Mouse (Mus musculus) liver, postnatal 0 days (tissue): Measurements from ENCODE around the gene Duox1. TPM values are rescaled to one million over a fixed set of nuclear protein-coding genes. Genes with fewer than 3 reads are reported as not detected.
A peak's percentile ranks its signal among the peaks of the same experiment; 100 is the strongest.
"Not testable (repeated sequence)": the region's sequence is repeated elsewhere in the genome, so short reads cannot be mapped to it uniquely, and the experiment has no call there.

Experiments used
- ATAC-seq: fragments of 200-750 bp; cut with Nextera tagmentation; 2 replicates; pipeline ENCODE4 v1.8.0; 2017; ENCODE audit warnings: mild to moderate bottlenecking, moderate library complexity
- DNase-seq: peaks from one replicate; pipeline ENCODE4 v3.0.0-alpha.2; 2016
- H3K27ac ChIP-seq: fragments of 300-500 bp; sonication (generic); 2 replicates; pipeline ENCODE4 v1.5.1; 2014; ENCODE audit warnings: antibody characterized with exemption, moderate library complexity, mild to moderate bottlenecking, low read depth
- H3K27me3 ChIP-seq: fragments of 300-500 bp; sonication (generic); 2 replicates; pipeline ENCODE4 v1.6.1; 2014; ENCODE audit warnings: low read length, control low read depth, mixed read lengths; ENCODE audit not compliant: insufficient read depth
- H3K36me3 ChIP-seq: fragments of 300-500 bp; sonication (generic); replicated peaks from 2 replicates; pipeline ENCODE4 v1.6.1; 2014; ENCODE audit warnings: mild to moderate bottlenecking, control low read depth, low read length, moderate library complexity, mixed read lengths; ENCODE audit not compliant: insufficient read depth
- H3K4me1 ChIP-seq: fragments of 300-500 bp; sonication (generic); 2 replicates; pipeline ENCODE4 v1.6.1; 2014; ENCODE audit warnings: antibody characterized with exemption, mild to moderate bottlenecking, control low read depth; ENCODE audit not compliant: insufficient read depth
- H3K4me2 ChIP-seq: fragments of 300-500 bp; sonication (generic); 2 replicates; pipeline ENCODE4 v1.6.1; 2014; ENCODE audit warnings: low read depth, mild to moderate bottlenecking, low read length, moderate library complexity, mixed read lengths
- H3K4me3 ChIP-seq: fragments of 300-500 bp; sonication (generic); 2 replicates; pipeline ENCODE4 v1.5.1; 2014; ENCODE audit warnings: low read depth, low read length
- H3K9ac ChIP-seq: fragments of 300-500 bp; sonication (generic); replicated peaks from 2 replicates; pipeline ENCODE4 v1.6.1; 2014; ENCODE audit warnings: mild to moderate bottlenecking, moderate library complexity
- H3K9me3 ChIP-seq: fragments of 300-500 bp; sonication (generic); 2 replicates; pipeline ENCODE4 v1.6.1; 2016; ENCODE audit warnings: mild to moderate bottlenecking, control low read depth, low read length, mixed read lengths
- CTCF ChIP-seq: sonication (generic); IDR thresholded peaks from 2 replicates; pipeline ENCODE4 v1.5.1; 2016; ENCODE audit warnings: antibody characterized with exemption, low read depth
- EP300 ChIP-seq: IDR thresholded peaks from 2 replicates; pipeline ENCODE4 v1.6.1; 2016; ENCODE audit warnings: antibody characterized with exemption, low read depth, mild to moderate bottlenecking
- WGBS: fragments of 180-500 bp; shearing (Covaris S2); extraction: QIAGEN DNeasy Blood & Tissue Kit; methylation state at CpG from one replicate; pipeline ENCODE4 v1.1.7; 2014; ENCODE audit not compliant: insufficient replicate concordance; 5-methylcytosine and 5-hydroxymethylcytosine counted together
- polyA plus RNA-seq: library from polyadenylated mRNA; unstranded; fragments of >200 nt; fragmentation: Nextera tagmentation; extraction: Ambion mirVana; gene quantifications from 2 replicates; pipeline ENCODE4 v1.2.1, GENCODE M21; 2015

Duox1 gene
- polyA plus RNA-seq, 1 experiment from 2014 or later, result not detected

DNA sequence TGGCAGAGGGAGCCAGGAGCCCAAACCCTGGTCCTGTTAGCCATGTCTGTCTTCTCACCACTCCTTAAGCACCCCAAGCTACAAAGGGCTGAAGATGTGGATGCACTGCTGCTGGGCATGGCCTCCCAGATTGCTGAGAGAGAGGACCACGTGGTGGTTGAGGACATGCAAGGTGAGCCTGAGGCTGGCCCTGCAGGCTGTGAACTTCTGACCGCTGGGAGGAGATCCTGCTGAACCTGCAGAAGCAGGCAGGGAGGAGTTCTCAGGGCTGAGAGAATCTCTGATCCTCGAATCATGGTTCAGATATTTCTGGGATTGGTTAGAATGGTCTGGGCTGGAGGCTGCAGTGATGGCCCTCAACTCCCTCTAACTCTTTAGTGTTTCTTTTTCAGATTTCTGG, 8.5 kb downstream of the Duox1 start:
- DNase-seq, result no peak
- Histone ChIP-seq H3K9ac (no peak overlapping the region), H3K4me3 (no peak overlapping the region), H3K4me1 (peaks cover 7% of the 10 kb centered on the region; the same call in 1 of the 2 replicates), H3K36me3 (no peaks in the 10 kb centered on the region), H3K27ac (no peak overlapping the region), H3K27me3 (no peaks in the 10 kb centered on the region), H3K4me2 (no peak overlapping the region), H3K9me3 (no peaks in the 10 kb centered on the region)
- no peak for ATAC-seq
- 50% methylated on average over 3 of the region's 3 CpGs for WGBS
- no peak for TF ChIP-seq EP300
- no peak for TF ChIP-seq CTCF

DNA sequence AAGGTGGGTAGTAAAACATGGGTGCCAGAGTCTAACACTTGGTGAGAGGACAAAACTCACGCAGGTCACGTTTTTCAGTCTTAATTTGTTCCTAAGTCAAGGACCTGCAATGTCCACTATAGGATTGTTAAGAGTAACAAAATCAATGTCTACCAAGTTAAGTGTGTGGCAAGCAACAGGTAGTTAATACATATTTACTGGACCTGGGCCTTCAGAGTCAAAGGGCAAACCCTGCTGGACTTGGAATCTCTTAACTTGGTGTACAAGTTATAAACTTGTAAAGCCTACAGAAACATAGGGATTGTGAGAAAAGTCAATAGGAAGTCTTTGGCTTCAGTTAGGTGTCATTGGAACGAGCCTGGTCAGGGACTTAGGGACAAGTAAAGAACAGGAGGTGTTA, 9.1 kb downstream of the Duox1 start:
- H3K27me3 ChIP-seq, result no peaks in the 10 kb centered on the region
- no peak for DNase-seq
- ATAC-seq, result no peak
- no peaks in the 10 kb centered on the region for H3K9me3 ChIP-seq
- TF ChIP-seq EP300, result no peak
- TF ChIP-seq CTCF, result no peak
- no peak overlapping the region for H3K4me2 ChIP-seq
- H3K4me1 ChIP-seq, result peaks cover 7% of the 10 kb centered on the region; the same call in 1 of the 2 replicates
- no peaks in the 10 kb centered on the region for H3K36me3 ChIP-seq
- no peak overlapping the region for H3K27ac ChIP-seq
- no peak overlapping the region for H3K4me3 ChIP-seq
- WGBS, result 68% methylated on average over 3 of the region's 3 CpGs
- no peak overlapping the region for H3K9ac ChIP-seq

DNA sequence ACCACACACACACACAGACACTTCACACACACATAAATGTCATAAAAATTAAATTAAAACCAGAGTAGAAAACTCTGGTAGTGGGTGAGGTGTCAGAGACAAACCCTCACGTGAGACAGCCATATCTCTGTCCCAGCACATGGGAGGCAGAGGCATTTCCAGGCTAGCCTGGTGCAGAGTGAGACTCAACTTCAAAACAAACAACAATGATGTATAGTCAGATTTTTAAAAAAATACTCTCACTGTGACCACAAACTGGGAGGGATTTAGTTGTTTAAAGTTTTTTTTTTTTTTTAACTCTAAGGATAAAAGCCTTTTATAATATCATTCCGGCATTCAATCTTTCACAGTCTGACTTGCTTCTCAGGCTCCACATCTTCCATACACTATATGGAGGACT, 9.9 kb downstream of the Duox1 start:
- WGBS, result 61% methylated on average over 2 of the region's 2 CpGs
- H3K27ac ChIP-seq, result no peak overlapping the region
- no peak overlapping the region for H3K4me3 ChIP-seq
- H3K4me1 ChIP-seq, result peaks cover 7% of the 10 kb centered on the region; the same call in 1 of the 2 replicates
- no peak for DNase-seq
- no peak overlapping the region for H3K4me2 ChIP-seq
- no peaks in the 10 kb centered on the region for H3K36me3 ChIP-seq
- H3K9me3 ChIP-seq, result no peaks in the 10 kb centered on the region
- no peaks in the 10 kb centered on the region for H3K27me3 ChIP-seq
- H3K9ac ChIP-seq, result no peak overlapping the region
- no peak for TF ChIP-seq CTCF
- TF ChIP-seq EP300, result no peak
- ATAC-seq, result no peak

DNA sequence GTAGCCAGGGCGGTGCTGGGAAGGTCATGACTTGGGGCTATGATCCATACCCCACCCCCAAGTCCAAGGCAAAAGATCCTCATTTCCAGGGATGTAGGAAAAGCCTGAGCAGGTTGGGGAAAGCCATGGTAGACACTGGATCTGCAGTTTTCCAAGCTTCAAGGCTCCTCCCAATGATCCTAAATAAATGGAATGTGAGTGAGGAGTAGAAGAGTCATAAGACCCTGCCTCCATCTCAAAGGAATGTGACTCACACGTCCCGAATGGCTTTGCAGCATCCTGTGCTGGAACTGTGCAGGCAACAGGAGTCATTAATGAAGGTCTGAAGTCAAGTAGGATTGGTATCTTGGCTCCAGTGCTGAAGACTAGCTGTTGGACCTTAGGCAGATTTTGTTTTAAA, 12.5 kb downstream of the Duox1 start:
- Histone ChIP-seq H3K4me2 (no peak overlapping the region), H3K36me3 (no peaks in the 10 kb centered on the region), H3K9ac (no peak overlapping the region), H3K4me1 (peaks cover 7% of the 10 kb centered on the region; the same call in 1 of the 2 replicates), H3K27me3 (no peaks in the 10 kb centered on the region), H3K9me3 (no peaks in the 10 kb centered on the region), H3K4me3 (no peak overlapping the region), H3K27ac (no peak overlapping the region)
- no peak for DNase-seq
- ATAC-seq, result no peak
- no peak for TF ChIP-seq CTCF
- TF ChIP-seq EP300, result no peak
- 56% methylated on average over 3 of the region's 3 CpGs for WGBS

DNA sequence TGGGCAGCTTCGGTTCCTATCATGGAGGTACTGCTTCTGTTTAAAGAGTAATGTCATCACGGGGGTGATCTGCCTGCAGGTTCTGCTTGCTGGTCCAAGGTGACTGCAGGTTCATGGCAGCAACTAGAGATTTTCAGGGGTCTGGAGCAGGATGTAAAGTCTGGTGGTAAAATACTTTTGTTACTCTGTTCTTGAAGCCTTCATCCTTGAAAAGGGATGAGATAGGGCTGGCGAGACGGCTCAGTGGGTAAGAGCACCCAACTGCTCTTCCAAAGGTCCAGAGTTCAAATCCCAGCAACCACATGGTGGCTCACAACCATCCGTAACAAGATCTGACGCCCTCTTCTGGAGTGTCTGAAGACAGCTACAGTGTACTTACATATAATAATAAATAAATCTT, 14.8 kb downstream of the Duox1 start:
- H3K4me2 ChIP-seq, H3K9me3 ChIP-seq, ATAC-seq, H3K27me3 ChIP-seq, DNase-seq, H3K4me1 ChIP-seq, H3K4me3 ChIP-seq, H3K27ac ChIP-seq, H3K36me3 ChIP-seq, H3K9ac ChIP-seq: not testable (repeated sequence)
- 77% methylated on average over 4 of the region's 6 CpGs for WGBS

DNA sequence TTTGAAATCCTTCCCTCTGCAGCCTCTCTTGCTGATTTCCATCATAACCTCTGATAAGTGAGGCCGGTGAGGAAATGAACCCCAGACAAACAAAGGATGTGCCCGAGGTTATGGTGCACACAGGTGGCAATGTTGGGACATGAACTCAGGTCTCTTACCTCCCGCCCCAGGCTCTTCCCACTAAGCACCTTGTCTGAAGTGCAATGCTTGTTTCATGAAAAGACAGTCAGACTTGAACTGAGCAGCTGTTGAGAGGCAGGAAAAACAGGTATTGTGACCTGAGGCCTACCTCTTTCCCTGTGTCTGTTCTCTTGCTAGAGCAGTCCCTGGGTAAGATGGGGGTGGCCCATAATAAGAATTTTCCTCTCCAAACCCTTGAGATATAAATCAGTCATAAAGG, 16.8 kb downstream of the Duox1 start:
- ATAC-seq (no peak), DNase-seq (no peak)
- Histone ChIP-seq H3K36me3 (no peaks in the 10 kb centered on the region), H3K27me3 (no peaks in the 10 kb centered on the region), H3K4me2 (no peak overlapping the region), H3K4me3 (no peak overlapping the region), H3K4me1 (no peaks in the 10 kb centered on the region), H3K9ac (no peak overlapping the region), H3K27ac (no peak overlapping the region), H3K9me3 (no peaks in the 10 kb centered on the region)
- no peak for TF ChIP-seq EP300
- TF ChIP-seq CTCF, result no peak
- WGBS, result 78% methylated on average over 3 of the region's 3 CpGs

DNA sequence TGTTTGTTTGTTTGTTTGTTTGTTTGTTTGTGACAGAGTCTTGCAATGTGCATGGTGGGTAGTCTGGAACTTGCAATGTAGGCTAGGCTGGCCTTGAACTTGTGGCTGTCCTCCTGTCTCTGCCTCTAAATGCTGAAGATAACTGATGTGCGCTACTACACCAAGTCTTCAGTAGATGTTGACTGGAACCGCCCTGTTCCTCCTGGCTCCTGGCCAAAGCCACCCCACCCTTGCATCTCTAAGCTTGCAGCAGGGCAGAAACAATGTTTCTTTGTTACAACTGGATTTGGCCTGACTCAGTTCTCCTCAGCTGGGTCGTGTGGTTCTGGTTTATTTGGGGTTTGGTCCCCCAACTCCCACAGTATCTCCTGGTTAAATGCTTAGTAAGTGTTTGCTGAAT, 18.7 kb downstream of the Duox1 start:
- WGBS, result 65% methylated on average over 3 of the region's 3 CpGs
- no peak overlapping the region for H3K4me3 ChIP-seq
- no peaks in the 10 kb centered on the region for H3K9me3 ChIP-seq
- no peak overlapping the region for H3K27ac ChIP-seq
- no peaks in the 10 kb centered on the region for H3K27me3 ChIP-seq
- no peak for ATAC-seq
- peak; percentile 37 for DNase-seq
- no peak overlapping the region for H3K4me2 ChIP-seq
- TF ChIP-seq CTCF (no peak), EP300 (no peak)
- H3K4me1 ChIP-seq, result no peaks in the 10 kb centered on the region
- H3K36me3 ChIP-seq, result no peaks in the 10 kb centered on the region
- H3K9ac ChIP-seq, result no peak overlapping the region
